Mouse (Mus musculus): ENCODE data around the gene BC051142.

DNA sequence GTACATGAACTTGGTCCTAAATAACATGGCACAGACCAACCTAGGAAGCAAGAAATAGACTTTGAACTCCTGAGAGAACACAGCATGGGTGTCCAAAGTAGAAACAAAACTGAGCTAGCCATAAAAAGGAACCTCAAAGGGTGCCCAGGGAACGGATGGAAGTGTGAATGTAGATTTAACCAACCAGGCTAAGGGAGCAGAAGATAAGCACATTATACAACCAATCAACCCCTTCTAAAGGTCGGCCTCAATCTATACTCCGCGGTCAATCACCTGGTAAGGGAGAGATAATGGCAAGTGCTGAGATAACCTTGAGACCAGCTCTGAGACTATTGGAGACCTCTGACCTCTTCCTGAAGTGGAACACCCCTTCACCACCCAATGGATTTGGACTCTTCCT is 28.1 kb upstream of the BC051142 start:
- no peak for TF ChIP-seq CTCF (IDR thresholded peaks at IDR 0.05; ENCODE audit: control insufficient read depth, insufficient read depth, insufficient read length)
- TF ChIP-seq MYOG (IDR thresholded peaks at IDR 0.05; ENCODE audit: control insufficient read depth, extremely low read depth, insufficient read length), result no peak
